Mouse (Mus musculus): ENCODE measurements at regions not wholly inside any gene's neighbourhood (a gene's known extent, or its start where the extent isn't known, plus 50 kb on each side); places are given as distances from the start of the nearest gene placed in this dataset.

DNA sequence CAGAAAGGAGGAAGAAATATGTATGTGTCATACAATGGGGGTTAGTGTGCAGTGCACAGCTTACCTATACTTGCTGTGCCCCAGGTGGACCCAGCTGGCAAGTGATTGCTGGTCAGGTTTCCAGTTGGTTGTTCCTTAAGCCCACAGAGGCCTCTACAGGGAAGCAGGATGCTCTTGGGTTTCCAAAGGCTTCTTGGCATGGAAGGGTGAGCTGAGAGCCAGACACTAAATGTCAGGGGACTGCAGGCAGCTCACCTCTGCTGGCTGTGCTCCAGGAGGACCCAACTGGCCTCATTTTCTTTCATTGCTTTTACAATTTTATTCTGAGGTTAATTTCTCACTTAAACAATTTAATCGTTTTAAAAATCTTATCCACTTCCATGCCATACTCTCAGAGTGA, 108.1 kb downstream of the Gm10184 start:
- Histone ChIP-seq H3K9me3 (ENCODE audit: low read length) (no peaks in the 10 kb centered on the region), H3K9ac (replicated peaks; ENCODE audit: low read length) (no peak overlapping the region), H3K36me3 (ENCODE audit: insufficient read depth, low read length) (no peaks in the 10 kb centered on the region), H3K4me3 (ENCODE audit: low read length) (no peak overlapping the region), H3K4me1 (ENCODE audit: insufficient read depth, low read length) (no peaks in the 10 kb centered on the region), H3K27me3 (ENCODE audit: insufficient read depth, low read length) (no peaks in the 10 kb centered on the region), H3K27ac (ENCODE audit: low read length) (no peak overlapping the region), H3K4me2 (replicated peaks; ENCODE audit: low read depth, low read length) (no peak overlapping the region)
- 83% methylated on average over 1 of the region's 1 CpGs for WGBS
- no peak for ATAC-seq (ENCODE audit: low FRiP score, low TSS enrichment)

DNA sequence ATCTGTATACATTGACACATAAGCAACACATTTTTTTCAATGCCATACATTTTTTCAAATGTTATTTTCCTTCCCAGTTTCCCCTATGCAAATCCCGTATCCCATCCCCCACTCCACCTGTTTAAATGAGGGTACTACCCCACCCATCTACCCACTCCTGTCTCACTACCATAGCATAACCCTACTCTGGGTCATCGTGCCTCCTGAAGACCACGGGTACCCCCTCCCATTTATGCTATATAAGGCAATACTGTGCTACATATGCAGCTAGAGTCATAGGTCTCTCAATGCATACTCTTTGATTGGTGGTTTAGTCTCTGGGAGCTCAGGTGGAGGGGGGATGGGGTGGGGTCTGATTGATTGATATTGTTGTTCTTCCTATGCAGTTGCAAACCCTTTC, 132.7 kb downstream of the Gm10184 start:
- H3K27ac ChIP-seq (ENCODE audit: low read length) = no peak overlapping the region
- no peaks in the 10 kb centered on the region for H3K4me1 ChIP-seq (ENCODE audit: insufficient read depth, low read length)
- no peaks in the 10 kb centered on the region for H3K27me3 ChIP-seq (ENCODE audit: insufficient read depth, low read length)
- no peak overlapping the region for H3K4me3 ChIP-seq (ENCODE audit: low read length)
- 82% methylated on average over 3 of the region's 3 CpGs for WGBS
- no peak for ATAC-seq (ENCODE audit: low FRiP score, low TSS enrichment)
- H3K9me3 ChIP-seq (ENCODE audit: low read length) = no peaks in the 10 kb centered on the region
- no peak overlapping the region for H3K9ac ChIP-seq (replicated peaks; ENCODE audit: low read length)
- H3K36me3 ChIP-seq (ENCODE audit: insufficient read depth, low read length) = no peaks in the 10 kb centered on the region
- H3K4me2 ChIP-seq (replicated peaks; ENCODE audit: low read depth, low read length) = no peak overlapping the region

GRCm38 (mm10) chr17:89766229-89766875, 143.9 kb downstream of the Gm10184 start:
- Histone ChIP-seq H3K9ac (replicated peaks; ENCODE audit: low read length) (no peak overlapping the region), H3K9me3 (ENCODE audit: low read length) (no peaks in the 10 kb centered on the region), H3K27ac (ENCODE audit: low read length) (no peak overlapping the region), H3K36me3 (ENCODE audit: insufficient read depth, low read length) (no peaks in the 10 kb centered on the region), H3K4me3 (ENCODE audit: low read length) (no peak overlapping the region), H3K4me1 (ENCODE audit: insufficient read depth, low read length) (no peaks in the 10 kb centered on the region), H3K27me3 (ENCODE audit: insufficient read depth, low read length) (no peaks in the 10 kb centered on the region), H3K4me2 (replicated peaks; ENCODE audit: low read depth, low read length) (no peak overlapping the region)
- WGBS = 73% methylated on average over 1 of the region's 1 CpGs
- ATAC-seq (ENCODE audit: low FRiP score, low TSS enrichment) = no peak

GRCm38 (mm10) chr17:89737418-89737817, 172.8 kb downstream of the Gm10184 start:
- ATAC-seq (ENCODE audit: low FRiP score, low TSS enrichment) = no peak
- Histone ChIP-seq H3K9me3 (ENCODE audit: low read length) (no peaks in the 10 kb centered on the region), H3K36me3 (ENCODE audit: insufficient read depth, low read length) (no peaks in the 10 kb centered on the region), H3K9ac (replicated peaks; ENCODE audit: low read length) (no peak overlapping the region), H3K27me3 (ENCODE audit: insufficient read depth, low read length) (no peaks in the 10 kb centered on the region), H3K4me3 (ENCODE audit: low read length) (no peak overlapping the region), H3K27ac (ENCODE audit: low read length) (no peak overlapping the region), H3K4me2 (replicated peaks; ENCODE audit: low read depth, low read length) (no peak overlapping the region), H3K4me1 (ENCODE audit: insufficient read depth, low read length) (no peaks in the 10 kb centered on the region)
- 94% methylated on average over 1 of the region's 1 CpGs for WGBS

GRCm38 (mm10) chr17:89725534-89725933, 184.7 kb downstream of the Gm10184 start:
- H3K4me1 ChIP-seq (ENCODE audit: insufficient read depth, low read length) = no peaks in the 10 kb centered on the region
- no peaks in the 10 kb centered on the region for H3K27me3 ChIP-seq (ENCODE audit: insufficient read depth, low read length)
- no peaks in the 10 kb centered on the region for H3K36me3 ChIP-seq (ENCODE audit: insufficient read depth, low read length)
- no peaks in the 10 kb centered on the region for H3K9me3 ChIP-seq (ENCODE audit: low read length)
- no peak overlapping the region for H3K27ac ChIP-seq (ENCODE audit: low read length)
- no peak overlapping the region for H3K4me3 ChIP-seq (ENCODE audit: low read length)
- H3K9ac ChIP-seq (replicated peaks; ENCODE audit: low read length) = no peak overlapping the region
- WGBS = 60% methylated on average over 3 of the region's 3 CpGs
- H3K4me2 ChIP-seq (replicated peaks; ENCODE audit: low read depth, low read length) = no peak overlapping the region
- no peak for ATAC-seq (ENCODE audit: low FRiP score, low TSS enrichment)

GRCm38 (mm10) chr17:89681798-89682197, 228.5 kb downstream of the Gm10184 start:
- H3K4me1 ChIP-seq (ENCODE audit: insufficient read depth, low read length) = no peaks in the 10 kb centered on the region
- 65% methylated on average over 3 of the region's 3 CpGs for WGBS
- no peak overlapping the region for H3K9ac ChIP-seq (replicated peaks; ENCODE audit: low read length)
- H3K27me3 ChIP-seq (ENCODE audit: insufficient read depth, low read length) = no peaks in the 10 kb centered on the region
- no peak overlapping the region for H3K27ac ChIP-seq (ENCODE audit: low read length)
- H3K4me2 ChIP-seq (replicated peaks; ENCODE audit: low read depth, low read length) = no peak overlapping the region
- no peaks in the 10 kb centered on the region for H3K9me3 ChIP-seq (ENCODE audit: low read length)
- ATAC-seq (ENCODE audit: low FRiP score, low TSS enrichment) = no peak
- no peaks in the 10 kb centered on the region for H3K36me3 ChIP-seq (ENCODE audit: insufficient read depth, low read length)
- no peak overlapping the region for H3K4me3 ChIP-seq (ENCODE audit: low read length)

GRCm38 (mm10) chr17:89658326-89658725, 251.9 kb downstream of the Gm10184 start:
- Histone ChIP-seq H3K4me3 (ENCODE audit: low read length) (no peak overlapping the region), H3K27me3 (ENCODE audit: insufficient read depth, low read length) (no peaks in the 10 kb centered on the region), H3K4me1 (ENCODE audit: insufficient read depth, low read length) (no peaks in the 10 kb centered on the region), H3K4me2 (replicated peaks; ENCODE audit: low read depth, low read length) (no peak overlapping the region), H3K36me3 (ENCODE audit: insufficient read depth, low read length) (no peaks in the 10 kb centered on the region), H3K9ac (replicated peaks; ENCODE audit: low read length) (no peak overlapping the region), H3K9me3 (ENCODE audit: low read length) (no peaks in the 10 kb centered on the region), H3K27ac (ENCODE audit: low read length) (no peak overlapping the region)
- no peak for ATAC-seq (ENCODE audit: low FRiP score, low TSS enrichment)
- WGBS = 62% methylated on average over 4 of the region's 4 CpGs

DNA sequence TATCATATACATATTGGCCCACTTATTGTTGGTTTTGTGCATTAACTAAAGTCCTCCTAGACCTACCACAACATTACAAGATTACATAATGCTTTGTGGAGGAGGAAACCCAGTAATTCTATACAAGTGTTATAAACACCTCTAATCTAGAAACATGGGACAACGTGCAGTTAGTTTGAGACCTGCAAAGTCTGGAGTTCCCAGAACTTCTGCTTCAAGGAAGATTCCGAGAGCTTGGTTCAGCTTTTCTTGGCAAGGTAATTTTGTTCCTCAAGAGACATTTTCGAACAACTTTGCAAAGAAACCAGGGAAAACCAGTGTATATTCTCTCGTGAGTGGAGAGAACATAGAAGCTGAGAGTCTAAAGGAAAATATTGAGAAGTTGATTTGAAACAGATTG, 254.0 kb downstream of the Gm10184 start:
- ATAC-seq (ENCODE audit: low FRiP score, low TSS enrichment) = no peak
- no peaks in the 10 kb centered on the region for H3K4me1 ChIP-seq (ENCODE audit: insufficient read depth, low read length)

GRCm38 (mm10) chr17:89654089-89654813, 256.0 kb downstream of the Gm10184 start:
- Histone ChIP-seq H3K27me3 (ENCODE audit: insufficient read depth, low read length) (no peaks in the 10 kb centered on the region), H3K36me3 (ENCODE audit: insufficient read depth, low read length) (no peaks in the 10 kb centered on the region), H3K9ac (replicated peaks; ENCODE audit: low read length) (no peak overlapping the region), H3K4me1 (ENCODE audit: insufficient read depth, low read length) (no peaks in the 10 kb centered on the region), H3K4me3 (ENCODE audit: low read length) (no peak overlapping the region), H3K4me2 (replicated peaks; ENCODE audit: low read depth, low read length) (no peak overlapping the region), H3K9me3 (ENCODE audit: low read length) (no peaks in the 10 kb centered on the region), H3K27ac (ENCODE audit: low read length) (no peak overlapping the region)
- 67% methylated on average over 5 of the region's 5 CpGs for WGBS
- ATAC-seq (ENCODE audit: low FRiP score, low TSS enrichment) = peak; percentile 69; the same call in 1 of the 2 replicates

More for the DNA sequence above, 254.0 kb downstream of the Gm10184 start:
- Histone ChIP-seq H3K27me3 (ENCODE audit: insufficient read depth, low read length) (no peaks in the 10 kb centered on the region), H3K36me3 (ENCODE audit: insufficient read depth, low read length) (no peaks in the 10 kb centered on the region), H3K4me3 (ENCODE audit: low read length) (no peak overlapping the region), H3K9ac (replicated peaks; ENCODE audit: low read length) (no peak overlapping the region), H3K4me2 (replicated peaks; ENCODE audit: low read depth, low read length) (no peak overlapping the region), H3K9me3 (ENCODE audit: low read length) (no peaks in the 10 kb centered on the region), H3K27ac (ENCODE audit: low read length) (no peak overlapping the region)
- WGBS = 80% methylated on average over 4 of the region's 4 CpGs

DNA sequence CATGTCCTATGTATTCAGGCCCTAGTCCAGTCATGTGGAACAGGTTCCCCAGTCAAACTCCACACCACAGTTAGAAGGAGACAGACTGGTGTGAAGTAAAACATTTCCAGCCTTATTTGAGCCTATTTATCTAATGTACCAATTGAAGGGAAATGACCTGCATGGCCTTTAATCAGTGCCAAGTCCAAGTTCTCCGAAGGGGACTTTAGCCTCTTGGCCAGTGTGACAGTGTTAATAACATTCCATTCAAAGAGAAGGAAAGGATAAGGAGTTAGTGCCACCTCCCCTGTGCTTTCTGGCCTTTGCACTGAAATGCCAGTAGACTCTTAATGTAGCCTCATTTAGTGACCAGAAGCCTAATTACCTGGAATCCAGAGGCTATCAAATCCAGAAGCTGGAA, 264.2 kb downstream of the Gm10184 start:
- 63% methylated on average over 1 of the region's 1 CpGs for WGBS
- Histone ChIP-seq H3K27ac (ENCODE audit: low read length) (no peak overlapping the region), H3K9me3 (ENCODE audit: low read length) (no peaks in the 10 kb centered on the region), H3K36me3 (ENCODE audit: insufficient read depth, low read length) (no peaks in the 10 kb centered on the region), H3K4me2 (replicated peaks; ENCODE audit: low read depth, low read length) (no peak overlapping the region), H3K9ac (replicated peaks; ENCODE audit: low read length) (no peak overlapping the region), H3K4me3 (ENCODE audit: low read length) (no peak overlapping the region), H3K4me1 (ENCODE audit: insufficient read depth, low read length) (no peaks in the 10 kb centered on the region), H3K27me3 (ENCODE audit: insufficient read depth, low read length) (no peaks in the 10 kb centered on the region)
- ATAC-seq (ENCODE audit: low FRiP score, low TSS enrichment) = no peak
